In the genomic region with DNA sequence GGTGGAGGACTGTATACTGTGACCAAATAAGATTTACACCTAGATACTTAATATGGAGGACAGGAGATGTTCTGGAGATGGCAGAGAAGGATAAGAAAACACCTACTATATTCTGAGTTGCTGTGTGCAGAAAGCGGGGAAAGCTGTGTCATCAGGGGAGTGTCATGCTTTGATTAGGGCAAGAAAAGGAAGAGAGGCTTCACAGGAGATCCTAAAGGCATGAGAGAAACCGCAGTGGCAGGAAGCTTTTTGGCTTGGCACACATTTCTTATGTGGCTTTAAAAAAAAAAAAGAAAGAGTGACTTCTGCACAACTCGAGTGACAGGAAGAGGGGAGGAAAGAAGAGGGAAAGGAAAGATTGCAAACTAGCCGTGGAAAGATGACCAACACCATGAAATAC, we compare ENCODE assay signal across 13 mouse cellular contexts. TPM values are rescaled to one million over a fixed set of nuclear protein-coding genes. Genes with fewer than 3 reads are reported as not detected.
DNase-seq lines count a peak whose midpoint lies in the region; ATAC-seq and TF ChIP-seq lines count a peak whose summit lies in the region.
"Had no signal": no experiment of that assay in that cellular context is flagged by ENCODE, and none has a peak within 500 bp of the region (broad histone marks: within the 10 kb centered on the region; RNA-seq: fewer than 3 reads in every experiment).

No protein-coding gene starts in this region.

- no peak for TF ChIP-seq POLR2A in thymus, adult 2 months (IDR thresholded peaks at IDR 0.05; ENCODE audit: control insufficient read depth, extremely low read depth, insufficient read depth, low read length, poor library complexity)

- H3K27ac ChIP-seq in liver, embryonic 13.5 days, result peak overlapping the region; percentile 35
- H3K27ac ChIP-seq in thymus, adult 2 months (ENCODE audit: control insufficient read depth, insufficient read depth, low read length), result no peak overlapping the region
- H3K27ac ChIP-seq: hindbrain, embryonic 12.5 days had no signal

- H3K4me3 ChIP-seq in liver, embryonic 13.5 days (replicated peaks), result 0 out of 2 replicates have a peak overlapping the region, but pooled peaks have one; percentile 3
- no peak overlapping the region for H3K4me3 ChIP-seq in thymus, adult 2 months (ENCODE audit: control insufficient read depth, insufficient read depth, low read length)
- H3K4me3 ChIP-seq: hindbrain, embryonic 12.5 days had no signal

- peaks cover 80% of the 10 kb centered on the region for H3K4me1 ChIP-seq in liver, embryonic 13.5 days (replicated peaks)
- peaks cover 13% of the 10 kb centered on the region for H3K4me1 ChIP-seq in thymus, adult 2 months (replicated peaks; ENCODE audit: control insufficient read depth, insufficient read depth, low read length)

- H3K9ac ChIP-seq in liver, embryonic 13.5 days, result no peak overlapping the region
- H3K9ac ChIP-seq: hindbrain, embryonic 12.5 days had no signal

- peak; percentile 80 for DNase-seq in CD4-positive helper T cell, adult 2 months (ENCODE audit: low read depth, low spot score)
- DNase-seq in liver, embryonic 13.5 days, result no peak
- DNase-seq in thymus, adult 2 months, result peak; percentile 44
- DNase-seq in left cerebral cortex, postnatal 14 days (ENCODE audit: low spot score in 2 of 2), result no peak
- no peak for DNase-seq in kidney, adult 11 months
- DNase-seq in spleen, adult 12 weeks (ENCODE audit: low spot score), result no peak
- DNase-seq: cerebellum, adult 8-10 months; kidney, adult 8-10 months; lung, adult 2 months had no signal

- no peaks in the 10 kb centered on the region for H3K9me3 ChIP-seq in liver, embryonic 13.5 days (replicated peaks)
- H3K9me3 ChIP-seq: hindbrain, embryonic 12.5 days had no signal

- WGBS in liver, embryonic 13.5 days (ENCODE audit: insufficient replicate concordance), result 5% methylated on average over 4 of the region's 4 CpGs
- WGBS in thymus, adult 2 months, result 2% methylated on average over 4 of the region's 4 CpGs

- intact Hi-C loops in left cerebral cortex, postnatal 14 days (cut with DNase I), result no loop called here

- H3K36me3 ChIP-seq in liver, embryonic 13.5 days, result 0 out of 2 replicates have a peak, but pooled peaks cover 3% of the 10 kb centered on the region
- H3K36me3 ChIP-seq in thymus, adult 2 months (ENCODE audit: control insufficient read depth, insufficient read depth, low read length), result no peaks in the 10 kb centered on the region
- H3K36me3 ChIP-seq: hindbrain, embryonic 12.5 days had no signal

- peak; percentile 48 for ATAC-seq in activated CD4-positive, CD25-positive, alpha-beta regulatory T cell, adult 4 months
- no peak for ATAC-seq in liver, embryonic 13.5 days (ENCODE audit: low read depth)

- no peaks in the 10 kb centered on the region for H3K27me3 ChIP-seq in liver, embryonic 13.5 days
- no peaks in the 10 kb centered on the region for H3K27me3 ChIP-seq in thymus, adult 2 months (ENCODE audit: control insufficient read depth, insufficient read depth, low read length)
- H3K27me3 ChIP-seq: hindbrain, embryonic 12.5 days had no signal

- H3K4me2 ChIP-seq in liver, embryonic 13.5 days, result peak overlapping the region; percentile 23
- H3K4me2 ChIP-seq: hindbrain, embryonic 12.5 days had no signal

- TF ChIP-seq CTCF in thymus, adult 2 months (IDR thresholded peaks at IDR 0.05; ENCODE audit: borderline replicate concordance, control insufficient read depth, extremely low read depth, insufficient read depth, low read length, poor library complexity), result no peak

RNA-seq across cellular contexts. Expression of gene Atf6, which starts 4.5 kb away (rescaled TPM):
- 1 to 10 TPM; 6.5 to 8.2 TPM for polyA plus RNA-seq in activated CD4-positive, CD25-positive, alpha-beta regulatory T cell, adult 4 months (2017; shearing (Covaris generic))
- polyA plus RNA-seq in liver, embryonic 13.5 days (2015; fragmentation: Nextera tagmentation; extraction: Ambion mirVana), result 6.1 and 7.9 TPM in 2 replicates
- 5.4 and 7.0 TPM in 2 replicates for polyA plus RNA-seq in thymus, adult 2 months (2012; rRNA removed)
- 10 to 100 TPM; 33.2 to 34.6 TPM for total RNA-seq in left cerebral cortex, postnatal 14 days (2021)

RNA-seq across cellular contexts. Expression of gene Gm26620, which starts 21.8 kb away (rescaled TPM):
- not detected for polyA plus RNA-seq in activated CD4-positive, CD25-positive, alpha-beta regulatory T cell, adult 4 months (2017; shearing (Covaris generic))
- 0.24 and 0.44 TPM in 2 replicates for polyA plus RNA-seq in liver, embryonic 13.5 days (2015; fragmentation: Nextera tagmentation; extraction: Ambion mirVana)
- polyA plus RNA-seq in thymus, adult 2 months (2012; rRNA removed), result 0.26 and 0.46 TPM in 2 replicates
- under 1 TPM in 1 of 2 experiments, not detected in 1; 0.57 TPM for total RNA-seq in left cerebral cortex, postnatal 14 days (2021)
- polyA plus RNA-seq: embryonic facial prominence, embryonic 11.5 days; hindbrain, embryonic 12.5 days had no signal

RNA-seq across cellular contexts. Expression of gene Dusp12, which starts 22.3 kb away (rescaled TPM):
- polyA plus RNA-seq in activated CD4-positive, CD25-positive, alpha-beta regulatory T cell, adult 4 months (2017; shearing (Covaris generic)), result 10 to 100 TPM; 10.2 to 14.5 TPM
- 23.8 TPM in 2 replicates for polyA plus RNA-seq in liver, embryonic 13.5 days (2015; fragmentation: Nextera tagmentation; extraction: Ambion mirVana)
- 17.7 and 19.3 TPM in 2 replicates for polyA plus RNA-seq in thymus, adult 2 months (2012; rRNA removed)
- total RNA-seq in left cerebral cortex, postnatal 14 days (2021), result 10 to 100 TPM; 14.3 to 15.9 TPM

RNA-seq across cellular contexts. Expression of gene Fcrlb, which starts 49.7 kb away (rescaled TPM):
- polyA plus RNA-seq in activated CD4-positive, CD25-positive, alpha-beta regulatory T cell, adult 4 months (2017; shearing (Covaris generic)), result not detected
- not detected in 2 replicates for polyA plus RNA-seq in liver, embryonic 13.5 days (2015; fragmentation: Nextera tagmentation; extraction: Ambion mirVana)
- 1.00 and 1.1 TPM in 2 replicates for polyA plus RNA-seq in thymus, adult 2 months (2012; rRNA removed)
- under 1 TPM in 1 of 2 experiments, not detected in 1; 0.53 TPM for total RNA-seq in left cerebral cortex, postnatal 14 days (2021)
- total RNA-seq: heart, adult 8-10 months had no signal
- polyA plus RNA-seq: embryonic facial prominence, embryonic 11.5 days; hindbrain, embryonic 12.5 days had no signal

Comparison
In these comparisons a context has a peak if more than half of its experiments do, and no peak if none do; other contexts are left out.
1. DNase-seq: peak in CD4-positive helper T cell, adult 2 months (single experiment) and thymus, adult 2 months (single experiment); none in liver, embryonic 13.5 days (single experiment), left cerebral cortex, postnatal 14 days (0 of 2), kidney, adult 11 months (single experiment) and spleen, adult 12 weeks (single experiment).